Mouse (Mus musculus) ES-CJ7 (cell line): ENCODE measurements around the gene Def6.

Source experiments
- DNase-seq: peaks from one replicate; pipeline ENCODE4 v3.0.0; 2011; ENCODE audit warnings: low read depth, low spot score

The Def6 gene

GRCm38 (mm10) chr17:28272837-28273236, 65.3 kb downstream of the Def6 start:
- DNase-seq: no peak

- peak; percentile 56 for DNase-seq
Measured at GRCm38 (mm10) chr17:28274739-28275138, 67.2 kb downstream of the Def6 start.

- no peak for DNase-seq
Measured at GRCm38 (mm10) chr17:28277226-28277625, 69.6 kb downstream of the Def6 start.

GRCm38 (mm10) chr17:28277721-28278120, 70.1 kb downstream of the Def6 start:
- DNase-seq: no peak

- no peak for DNase-seq
Measured at GRCm38 (mm10) chr17:28278156-28278555, 70.6 kb downstream of the Def6 start.
